19 mouse cellular contexts compared by ENCODE assay signal in genomic region chr11:102716135-102716534, GRCm38 (mm10). TPM values are rescaled to one million over a fixed set of nuclear protein-coding genes. Genes with fewer than 3 reads are reported as not detected.
"Had no signal": no experiment of that assay in that cellular context is flagged by ENCODE, and none has a peak within 500 bp of the region (broad histone marks: within the 10 kb centered on the region; RNA-seq: fewer than 3 reads in every experiment).

No protein-coding gene starts in this region.

- DNase-seq: kidney, postnatal 36 days; layer of hippocampus, adult 9-11 months; layer of hippocampus, postnatal 36 days; lung, embryonic 14.5 days; lung, postnatal 10 days; lung, postnatal 4 days; retina, postnatal 1 day; right cerebral cortex, postnatal 14 days; thymus, postnatal 4 days had no signal

- ATAC-seq: liver, embryonic 12.5 days; midbrain, embryonic 16.5 days had no signal

- H3K9ac ChIP-seq: limb, embryonic 15.5 days; liver, embryonic 12.5 days; lung, embryonic 14.5 days; neural tube, embryonic 13.5 days had no signal

- H3K36me3 ChIP-seq: limb, embryonic 15.5 days; liver, embryonic 12.5 days; neural tube, embryonic 13.5 days had no signal

- H3K4me3 ChIP-seq: limb, embryonic 15.5 days; liver, embryonic 12.5 days; neural tube, embryonic 13.5 days had no signal

- H3K27ac ChIP-seq: limb, embryonic 15.5 days; liver, embryonic 12.5 days; neural tube, embryonic 13.5 days had no signal

- H3K4me1 ChIP-seq: limb, embryonic 15.5 days; liver, embryonic 12.5 days; neural tube, embryonic 13.5 days had no signal

- H3K4me2 ChIP-seq: limb, embryonic 15.5 days; liver, embryonic 12.5 days; lung, embryonic 14.5 days; midbrain, embryonic 11.5 days; neural tube, embryonic 13.5 days had no signal

- H3K27me3 ChIP-seq: limb, embryonic 15.5 days; neural tube, embryonic 13.5 days had no signal

- H3K9me3 ChIP-seq: liver, embryonic 12.5 days had no signal

RNA-seq across cellular contexts. Expression of gene Meioc, which starts 52.6 kb away (rescaled TPM):
- total RNA-seq: layer of hippocampus, adult 18-20 months; layer of hippocampus, postnatal 36 days; left cerebral cortex, adult 8-10 months; left cerebral cortex, postnatal 36 days; megakaryocyte, adult 5-6 weeks had no signal
- polyA plus RNA-seq: small intestine, adult 2 months had no signal
